Mouse (Mus musculus) embryonic facial prominence, embryonic 14.5 days (tissue): ENCODE results near the gene Cct3. TPM values are rescaled to one million over a fixed set of nuclear protein-coding genes. Genes with fewer than 3 reads are reported as not detected.

ENCODE experiments used
- ATAC-seq: fragments of 200-750 bp; cut with Nextera tagmentation; 2 replicates; pipeline ENCODE4 v1.8.0; 2017; ENCODE audit warnings: low read depth, moderate number of reproducible peaks, moderate TSS enrichment
- DNase-seq: peaks from one replicate; pipeline ENCODE4 v3.0.0-alpha.2; 2015; ENCODE audit warnings: low spot score
- H3K27ac ChIP-seq: fragments of 300-500 bp; sonication (generic); replicated peaks from 2 replicates; pipeline ENCODE4 v1.5.1; 2014; ENCODE audit warnings: low read depth, mild to moderate bottlenecking, low read length, moderate library complexity
- H3K27me3 ChIP-seq: fragments of 300-500 bp; sonication (generic); replicated peaks from 2 replicates; pipeline ENCODE4 v1.6.1; 2014; ENCODE audit warnings: low read length; ENCODE audit not compliant: control insufficient read depth, insufficient read depth
- H3K36me3 ChIP-seq: fragments of 300-500 bp; sonication (generic); 2 replicates; pipeline ENCODE4 v1.6.1; 2014; ENCODE audit warnings: low read length, mixed read lengths; ENCODE audit not compliant: control insufficient read depth, insufficient read depth
- H3K4me1 ChIP-seq: fragments of 300-500 bp; sonication (generic); 2 replicates; pipeline ENCODE4 v1.6.1; 2014; ENCODE audit warnings: antibody characterized with exemption, low read length; ENCODE audit not compliant: control insufficient read depth, insufficient read depth
- H3K4me2 ChIP-seq: fragments of 300-500 bp; sonication (generic); 2 replicates; pipeline ENCODE4 v1.6.1; 2014; ENCODE audit warnings: low read depth, mild to moderate bottlenecking, low read length, moderate library complexity, mixed read lengths
- H3K4me3 ChIP-seq: fragments of 300-500 bp; sonication (generic); 2 replicates; pipeline ENCODE4 v1.5.1; 2014; ENCODE audit warnings: low read depth, mild to moderate bottlenecking, low read length
- H3K9ac ChIP-seq: fragments of 300-500 bp; sonication (generic); 2 replicates; pipeline ENCODE4 v1.6.1; 2014; ENCODE audit warnings: low read depth, mild to moderate bottlenecking, low read length, moderate library complexity, mixed read lengths
- H3K9me3 ChIP-seq: fragments of 300-500 bp; sonication (generic); 2 replicates; pipeline ENCODE4 v1.6.1; 2016; ENCODE audit warnings: low read length; ENCODE audit not compliant: control insufficient read depth
- WGBS: fragments of 180-500 bp; shearing (Covaris S2); extraction: QIAGEN DNeasy Blood & Tissue Kit; methylation state at CpG from one replicate; pipeline ENCODE4 v1.1.7; 2014; 5-methylcytosine and 5-hydroxymethylcytosine counted together
- polyA plus RNA-seq: library from polyadenylated mRNA; unstranded; fragments of >200 nt; fragmentation: Nextera tagmentation; extraction: Ambion mirVana; gene quantifications from 2 replicates; pipeline ENCODE4 v1.2.1, GENCODE M21; 2014

Cct3 gene
- polyA plus RNA-seq = 492 and 493 TPM in 2 replicates

DNA sequence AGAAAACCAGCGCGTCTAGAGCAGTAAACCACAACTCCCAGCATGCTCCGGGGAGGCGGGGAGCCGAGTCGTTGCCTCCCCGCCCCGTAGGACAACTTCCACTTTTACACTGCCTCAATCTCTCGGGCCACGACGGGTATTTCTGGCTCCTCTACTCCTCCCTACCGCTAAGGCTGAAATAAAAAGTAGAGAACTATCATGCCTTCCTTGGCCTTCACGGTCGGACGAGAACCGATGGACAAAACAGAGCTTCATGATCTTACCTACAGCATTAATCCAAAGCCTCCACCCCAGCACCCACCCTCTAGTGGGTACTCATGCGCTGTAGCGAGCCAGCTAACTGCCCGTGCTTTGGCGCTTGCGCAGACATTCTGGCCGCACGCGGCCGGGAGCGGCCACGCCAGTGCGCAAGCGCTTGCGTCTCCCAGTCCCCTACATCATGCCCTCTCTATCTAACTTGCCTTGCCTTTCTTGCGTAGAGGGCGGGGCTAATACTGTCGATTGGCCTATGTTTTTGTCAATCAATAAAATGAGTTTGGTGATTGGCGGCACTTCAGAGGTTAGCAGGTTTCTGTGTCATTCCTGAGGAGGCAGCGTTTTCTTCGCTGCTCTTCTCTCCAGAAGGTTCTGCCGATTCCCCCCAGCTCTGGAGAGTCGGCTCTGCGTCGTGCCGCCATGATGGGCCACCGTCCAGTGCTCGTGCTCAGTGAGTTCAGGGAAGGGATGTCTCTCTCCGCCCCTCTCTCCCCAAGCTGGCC lies at the start of gene Cct3, which contains the start of gene Tsacc:
TSS of gene Cct3 (plus strand) at position 556 of the 758 bp plus-strand sequence.
TSS of gene Tsacc (minus strand) at position 439 of the 758 bp plus-strand sequence.
- under 1% methylated on average over 44 of the region's 44 CpGs for WGBS
- Histone ChIP-seq H3K4me1 (peaks cover 8% of the 10 kb centered on the region), H3K27me3 (no peaks in the 10 kb centered on the region), H3K4me3 (peak within 1 kb of the TSS; percentile 76), H3K4me2 (peak within 1 kb of the TSS; percentile 74), H3K9me3 (no peaks in the 10 kb centered on the region), H3K36me3 (peaks cover 36% of the 10 kb centered on the region), H3K27ac (peak within 1 kb of the TSS; percentile 92), H3K9ac (peak within 1 kb of the TSS; percentile 84)
- ATAC-seq = peak; percentile 100
- DNase-seq = peak; percentile 99

DNA sequence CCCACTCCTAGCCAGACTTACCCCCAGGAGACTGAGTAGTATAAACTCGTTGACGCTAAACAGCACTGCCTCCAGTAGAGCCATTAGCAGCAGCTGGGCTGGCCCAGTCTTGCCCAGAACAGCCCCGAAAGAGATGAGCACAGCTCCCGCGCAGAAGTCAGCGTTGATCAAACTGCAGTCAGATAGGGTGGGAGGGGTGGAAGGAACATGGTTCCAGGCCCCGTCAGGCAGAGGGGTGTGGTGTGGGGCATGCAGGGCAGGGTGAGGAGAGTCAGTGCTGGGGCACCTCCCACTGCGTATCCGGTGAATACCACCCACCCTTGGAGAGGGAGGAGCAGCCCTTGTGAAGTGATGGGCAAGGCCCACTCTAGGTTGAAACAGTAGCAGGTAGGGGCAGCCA lies 49.2 kb upstream of the Cct3 start:
- H3K4me3 ChIP-seq = no peak overlapping the region
- no peaks in the 10 kb centered on the region for H3K4me1 ChIP-seq
- peak; percentile 51 for DNase-seq
- H3K27me3 ChIP-seq = peaks cover 27% of the 10 kb centered on the region
- no peak overlapping the region for H3K9ac ChIP-seq
- H3K27ac ChIP-seq = no peak overlapping the region
- peak; percentile 38 for ATAC-seq
- no peak overlapping the region for H3K4me2 ChIP-seq
- H3K36me3 ChIP-seq = no peaks in the 10 kb centered on the region
- no peaks in the 10 kb centered on the region for H3K9me3 ChIP-seq
- WGBS = 68% methylated on average over 9 of the region's 9 CpGs

DNA sequence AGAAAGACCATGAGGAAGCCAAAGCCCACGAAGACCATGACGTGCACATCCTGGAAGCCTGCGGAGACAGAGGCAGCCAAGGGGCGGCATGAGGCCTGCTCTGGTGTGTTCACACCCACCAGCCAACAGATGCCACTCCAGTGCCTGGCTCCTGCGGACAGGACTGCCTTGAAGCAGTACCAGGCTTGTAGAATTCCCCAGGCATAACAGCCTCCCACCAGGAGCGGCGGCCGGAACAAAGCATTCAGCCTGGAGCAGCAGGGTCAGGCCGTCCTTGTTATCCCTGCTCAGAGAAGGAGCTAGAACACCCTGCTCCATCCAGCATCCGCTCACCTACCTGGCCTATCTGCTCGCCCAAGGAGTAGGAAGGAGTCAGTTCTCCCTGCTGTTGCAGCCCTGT lies 48.5 kb upstream of the Cct3 start:
- Histone ChIP-seq H3K4me1 (no peaks in the 10 kb centered on the region), H3K4me2 (no peak overlapping the region), H3K36me3 (no peaks in the 10 kb centered on the region), H3K27ac (no peak overlapping the region), H3K9me3 (no peaks in the 10 kb centered on the region), H3K4me3 (no peak overlapping the region), H3K9ac (no peak overlapping the region), H3K27me3 (peaks cover 27% of the 10 kb centered on the region)
- 64% methylated on average over 7 of the region's 11 CpGs for WGBS
- ATAC-seq (no peak), DNase-seq (no peak)

DNA sequence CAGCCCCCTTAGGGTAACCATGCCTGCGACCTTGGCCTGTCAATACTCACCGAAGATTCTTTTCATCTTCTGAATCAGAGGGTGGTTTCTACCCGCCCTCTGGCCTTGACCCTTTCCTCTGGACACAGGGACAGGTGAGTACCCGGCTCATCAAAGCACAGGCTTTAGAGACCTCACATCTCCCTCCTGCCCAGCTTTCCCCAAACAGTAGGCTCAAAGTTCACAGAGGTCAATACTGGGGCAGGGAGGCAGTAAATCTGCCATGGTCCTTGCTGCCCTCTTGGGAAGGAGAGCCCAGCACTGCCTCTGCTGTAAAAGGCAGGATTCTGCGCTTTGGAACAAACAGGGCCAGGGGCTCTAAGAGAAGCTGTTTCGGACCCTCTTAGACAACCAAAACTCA lies 44.2 kb upstream of the Cct3 start:
- ATAC-seq (no peak), DNase-seq (no peak)
- H3K9me3 ChIP-seq = no peaks in the 10 kb centered on the region
- H3K4me1 ChIP-seq = peaks cover 5% of the 10 kb centered on the region; the same call in 1 of the 2 replicates
- no peak overlapping the region for H3K9ac ChIP-seq
- no peaks in the 10 kb centered on the region for H3K36me3 ChIP-seq
- no peak overlapping the region for H3K4me3 ChIP-seq
- 74% methylated on average over 6 of the region's 6 CpGs for WGBS
- peaks cover 35% of the 10 kb centered on the region for H3K27me3 ChIP-seq
- no peak overlapping the region for H3K4me2 ChIP-seq
- no peak overlapping the region for H3K27ac ChIP-seq

DNA sequence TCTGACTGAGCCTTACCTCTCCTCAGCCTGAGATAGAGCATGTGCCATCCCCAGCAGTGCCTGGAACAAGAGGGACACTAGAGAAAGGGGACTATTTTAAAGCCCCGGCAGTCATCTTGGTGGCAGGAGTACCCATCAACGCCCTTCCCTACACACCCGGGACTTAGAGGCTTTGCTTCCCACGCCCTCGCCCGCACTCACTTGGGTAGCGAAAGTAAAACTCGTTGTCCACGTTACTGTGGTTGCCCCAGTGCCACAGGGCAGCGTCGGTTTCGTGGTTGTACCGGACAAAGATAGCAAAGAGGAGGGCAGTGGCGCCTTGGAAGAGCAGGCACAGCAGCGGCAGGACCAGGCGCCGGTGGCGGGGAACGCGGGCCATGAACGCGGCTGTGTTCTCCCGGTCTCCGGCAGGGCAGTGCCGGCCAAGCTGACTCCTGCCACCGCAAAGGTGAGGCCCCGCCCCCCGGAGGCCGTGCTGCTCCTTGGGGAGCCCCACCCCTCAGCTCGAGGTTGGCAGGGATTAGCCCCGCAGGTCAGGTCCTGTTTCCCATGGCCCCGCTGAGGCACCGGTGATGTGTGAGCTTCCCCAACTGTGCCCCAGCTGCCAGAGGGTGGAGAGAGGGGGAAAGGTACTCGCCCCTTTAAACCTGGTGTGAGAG lies 42.5 kb upstream of the Cct3 start, which contains the start of gene Rhbg:
TSS of gene Rhbg (minus strand) at position 442 of the 659 bp plus-strand sequence.
- peak within 1 kb of the TSS; percentile 40 for H3K4me3 ChIP-seq
- WGBS = 3% methylated on average over 22 of the region's 34 CpGs
- H3K27ac ChIP-seq = no peak within 1 kb of the TSS
- H3K9ac ChIP-seq = peak within 1 kb of the TSS; percentile 51
- no peaks in the 10 kb centered on the region for H3K9me3 ChIP-seq
- peaks cover 35% of the 10 kb centered on the region for H3K27me3 ChIP-seq
- no peaks in the 10 kb centered on the region for H3K36me3 ChIP-seq
- ATAC-seq (0 out of 2 replicates have a peak, but pooled peaks have one; percentile 30), DNase-seq (no peak)
- H3K4me1 ChIP-seq = peaks cover 5% of the 10 kb centered on the region; the same call in 1 of the 2 replicates
- H3K4me2 ChIP-seq = peak within 1 kb of the TSS; percentile 67

DNA sequence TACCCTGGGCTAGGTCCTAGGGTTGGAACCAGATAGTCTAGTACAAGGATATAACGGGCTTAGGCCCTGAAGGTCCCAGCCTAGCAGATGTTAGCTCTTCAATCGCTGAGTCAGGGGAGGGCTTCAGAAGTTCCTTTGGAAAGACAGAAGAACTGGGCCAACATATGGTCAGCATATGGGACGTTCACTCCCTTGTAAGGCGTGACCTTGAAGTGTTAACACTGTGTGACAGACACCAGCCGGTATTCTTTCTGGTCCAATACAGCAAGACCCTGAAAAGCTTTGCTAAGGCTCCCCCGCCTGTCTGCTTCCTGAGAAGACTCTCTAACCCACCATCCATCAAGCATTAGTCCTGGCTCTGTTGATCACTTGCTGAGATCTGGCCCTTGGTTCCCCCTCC lies 41.0 kb upstream of the Cct3 start:
- DNase-seq = peak; percentile 59

DNA sequence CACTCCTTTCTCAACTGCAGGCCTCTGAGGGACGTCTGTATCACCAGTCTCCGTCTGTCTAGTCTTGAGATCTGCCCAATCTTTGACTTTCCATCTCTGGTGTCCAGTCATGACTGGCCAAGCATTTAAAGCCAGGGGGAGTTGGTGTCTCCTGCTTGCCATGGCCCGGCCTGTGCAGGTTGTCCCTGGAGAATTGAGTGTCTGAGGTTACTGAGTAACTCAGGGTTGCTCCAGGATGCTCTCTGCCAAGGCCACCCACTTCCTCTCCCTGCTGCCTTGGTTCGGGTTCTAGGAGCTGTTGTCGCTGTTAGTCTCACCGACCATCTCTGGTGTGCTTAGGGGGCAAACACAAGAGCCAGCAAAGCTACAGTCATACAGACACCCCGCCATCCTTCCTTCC lies 40.5 kb upstream of the Cct3 start:
- ATAC-seq (no peak), DNase-seq (no peak)
- Histone ChIP-seq H3K4me2 (no peak overlapping the region), H3K9me3 (no peaks in the 10 kb centered on the region), H3K4me3 (no peak overlapping the region), H3K36me3 (no peaks in the 10 kb centered on the region), H3K27me3 (peaks cover 35% of the 10 kb centered on the region), H3K27ac (no peak overlapping the region), H3K9ac (no peak overlapping the region), H3K4me1 (peaks cover 5% of the 10 kb centered on the region; the same call in 1 of the 2 replicates)
- 78% methylated on average over 7 of the region's 7 CpGs for WGBS

More for the DNA sequence above, 41.0 kb upstream of the Cct3 start:
- no peak for ATAC-seq
- Histone ChIP-seq H3K9me3 (no peaks in the 10 kb centered on the region), H3K4me2 (no peak overlapping the region), H3K4me3 (no peak overlapping the region), H3K4me1 (peaks cover 5% of the 10 kb centered on the region; the same call in 1 of the 2 replicates), H3K27ac (no peak overlapping the region), H3K27me3 (peaks cover 35% of the 10 kb centered on the region), H3K36me3 (no peaks in the 10 kb centered on the region), H3K9ac (no peak overlapping the region)
- 50% methylated on average over 6 of the region's 6 CpGs for WGBS

DNA sequence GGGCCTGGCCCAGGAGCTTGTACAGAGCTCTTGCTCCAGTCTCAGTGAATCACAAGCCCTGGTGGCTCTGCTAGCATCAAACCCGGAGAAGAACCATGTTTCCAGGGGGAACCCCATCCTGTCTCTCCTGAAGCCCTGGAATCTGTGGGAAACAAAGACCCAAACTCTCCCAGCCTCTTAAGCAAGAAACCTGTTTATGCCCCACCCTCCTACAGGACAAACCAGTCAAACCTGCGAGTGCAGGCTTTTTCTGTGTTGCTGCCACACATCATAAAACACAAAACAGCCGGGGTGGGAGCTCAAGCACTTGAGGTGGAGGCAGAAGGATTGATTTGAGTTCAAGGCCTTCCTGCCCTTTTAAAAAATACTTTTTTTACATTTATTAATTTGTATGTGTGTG lies 34.6 kb upstream of the Cct3 start:
- no peaks in the 10 kb centered on the region for H3K36me3 ChIP-seq
- H3K9me3 ChIP-seq = no peaks in the 10 kb centered on the region
- 68% methylated on average over 3 of the region's 3 CpGs for WGBS
- no peak overlapping the region for H3K9ac ChIP-seq
- no peak overlapping the region; the same call in 1 of the 2 replicates for H3K27ac ChIP-seq
- H3K4me3 ChIP-seq = no peak overlapping the region
- H3K4me2 ChIP-seq = no peak overlapping the region
- no peaks in the 10 kb centered on the region for H3K4me1 ChIP-seq
- no peaks in the 10 kb centered on the region for H3K27me3 ChIP-seq
- DNase-seq (peak; percentile 81), ATAC-seq (peak; percentile 63)
